Mouse (Mus musculus) right cerebral cortex, postnatal 4 days (tissue): ENCODE data around the gene Zfp609.
A peak's percentile ranks its signal among the peaks of the same experiment; 100 is the strongest.

ENCODE experiments used
- DNase-seq: peaks from one replicate; pipeline ENCODE4 v3.0.0-alpha.2; 2022

Gene Zfp609

DNA sequence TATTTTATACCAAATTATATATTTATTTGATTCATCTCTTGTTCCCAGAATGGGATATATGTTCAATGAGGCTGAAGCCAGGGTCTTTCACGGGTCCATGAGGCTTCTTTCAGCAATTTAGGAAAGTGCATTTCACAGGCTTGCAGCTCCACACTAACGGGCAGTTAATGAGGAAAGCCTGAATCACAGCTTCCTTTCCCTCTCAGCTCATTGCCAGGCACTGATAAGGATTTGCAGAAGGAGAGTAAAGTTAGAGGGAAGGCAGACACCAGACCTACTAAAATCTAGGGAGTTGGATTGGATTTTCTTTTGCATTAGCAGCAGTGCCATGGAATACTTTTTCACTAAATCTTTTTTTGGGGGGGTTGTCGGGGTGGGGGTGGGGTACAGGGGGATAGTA lies 69.5 kb downstream of the Zfp609 start:
- no peak for DNase-seq

- DNase-seq = no peak
These were observed 71.5 kb downstream of the Zfp609 start for GRCm38 (mm10) chr9:65755673-65756375.

DNA sequence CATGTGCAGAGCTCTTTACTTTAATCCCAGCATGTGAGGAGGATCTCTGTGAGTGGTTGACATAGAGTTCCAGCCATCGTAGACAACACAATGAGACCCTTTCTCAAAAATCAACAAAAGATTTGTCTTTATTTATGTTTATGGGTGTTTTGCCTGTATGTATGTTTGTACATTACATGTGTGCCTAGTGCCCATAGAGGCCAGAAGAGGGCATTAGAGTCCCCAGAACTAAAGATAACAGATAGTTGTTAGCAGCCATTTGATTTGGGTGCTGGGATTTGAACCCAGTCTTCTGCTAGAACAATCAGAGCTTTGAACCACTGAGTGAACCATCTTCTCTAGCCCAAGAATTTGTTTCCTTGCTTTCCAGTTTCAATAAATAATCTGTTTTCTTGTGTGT lies 72.2 kb downstream of the Zfp609 start:
- no peak for DNase-seq

- no peak for DNase-seq
These were observed 74.7 kb downstream of the Zfp609 start for GRCm38 (mm10) chr9:65752632-65753031.

- DNase-seq = no peak
These were observed 75.5 kb downstream of the Zfp609 start for GRCm38 (mm10) chr9:65751906-65752305.

GRCm38 (mm10) chr9:65748102-65748501 lies 79.3 kb downstream of the Zfp609 start:
- DNase-seq = no peak

GRCm38 (mm10) chr9:65746479-65746878 lies 80.9 kb downstream of the Zfp609 start:
- DNase-seq = no peak

- no peak for DNase-seq
These were observed 81.9 kb downstream of the Zfp609 start for GRCm38 (mm10) chr9:65745456-65745855.

- peak; percentile 39 for DNase-seq
These were observed 82.9 kb downstream of the Zfp609 start for GRCm38 (mm10) chr9:65744171-65745082.

DNA sequence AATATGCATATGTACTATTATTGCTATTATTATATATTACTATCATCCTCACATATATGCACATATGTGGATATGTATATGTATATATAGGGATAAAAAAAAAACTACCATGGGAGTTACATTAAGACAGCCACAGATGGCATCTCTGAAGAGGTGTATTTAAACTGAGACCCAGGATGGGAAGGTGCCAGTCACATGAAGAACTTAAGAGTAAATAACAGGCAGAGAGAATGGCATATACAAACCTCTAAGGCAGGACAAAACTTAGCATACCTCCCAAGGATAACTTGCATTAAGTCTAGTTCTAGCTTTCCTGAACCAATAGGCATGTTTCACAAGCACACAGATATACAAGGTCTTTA lies 83.6 kb downstream of the Zfp609 start:
- DNase-seq = no peak

DNA sequence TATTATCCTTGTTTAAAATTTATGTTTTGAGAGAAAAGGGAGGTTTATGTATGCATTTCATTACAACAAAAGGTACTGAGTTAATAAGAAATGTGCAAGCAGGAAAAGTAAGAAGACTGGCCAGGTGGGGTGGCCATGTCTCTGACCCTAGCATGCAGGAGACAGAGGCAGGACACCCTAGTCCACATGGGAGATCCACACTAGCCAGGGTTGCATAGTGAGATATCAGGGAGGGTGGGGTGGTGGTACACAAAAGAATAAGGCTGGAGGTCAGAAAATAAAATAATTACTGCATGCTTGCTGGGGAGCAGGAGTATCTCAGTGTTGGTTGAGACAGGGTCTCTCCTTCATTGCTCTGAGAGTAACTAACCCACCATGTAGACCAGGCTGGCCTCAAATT lies 84.0 kb downstream of the Zfp609 start:
- no peak for DNase-seq

- no peak for DNase-seq
These were observed 84.6 kb downstream of the Zfp609 start for GRCm38 (mm10) chr9:65742777-65743176.

GRCm38 (mm10) chr9:65741066-65741852 lies 86.1 kb downstream of the Zfp609 start:
- no peak for DNase-seq

- no peak for DNase-seq
These were observed 92.4 kb downstream of the Zfp609 start for GRCm38 (mm10) chr9:65734931-65735330.

DNA sequence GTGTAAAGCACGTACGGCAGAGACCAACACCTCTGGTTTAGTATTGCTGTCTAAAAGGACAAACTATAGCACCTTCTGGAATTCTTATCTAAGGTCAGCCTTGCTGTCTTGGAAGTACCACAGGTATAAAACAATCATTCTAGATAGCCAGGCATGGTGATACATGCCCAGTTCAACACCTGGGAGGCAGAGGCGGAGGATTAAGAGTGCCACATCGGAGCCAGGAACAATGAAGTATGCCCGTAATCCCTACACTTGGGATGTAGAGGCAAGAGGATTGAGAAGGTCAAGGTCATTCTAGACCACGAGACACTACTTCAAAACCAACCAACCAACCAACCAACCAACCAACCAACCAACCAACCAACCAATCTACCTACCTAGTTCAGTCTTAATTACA lies 98.8 kb downstream of the Zfp609 start:
- no peak for DNase-seq

- no peak for DNase-seq
These were observed 99.9 kb downstream of the Zfp609 start for GRCm38 (mm10) chr9:65727491-65727890.

DNA sequence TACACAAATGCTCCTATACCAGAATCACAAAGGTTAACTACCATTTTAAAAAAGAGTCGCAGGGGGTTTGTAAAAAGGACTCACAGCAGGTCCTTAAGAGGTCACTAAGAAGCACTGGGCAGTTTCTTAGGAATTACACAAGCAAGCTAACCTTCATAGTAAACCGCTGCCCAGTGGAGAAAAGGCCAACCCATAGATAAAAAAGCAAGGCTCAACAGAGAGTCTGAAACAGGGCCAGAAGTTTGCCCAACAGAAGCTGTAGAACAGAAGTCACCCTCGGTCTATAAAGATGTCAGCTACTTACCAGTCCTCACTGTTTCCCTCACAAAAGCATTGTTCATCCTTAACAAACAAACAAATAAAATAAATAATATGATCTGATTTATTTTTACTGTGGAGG lies 100.9 kb downstream of the Zfp609 start:
- DNase-seq = no peak

DNA sequence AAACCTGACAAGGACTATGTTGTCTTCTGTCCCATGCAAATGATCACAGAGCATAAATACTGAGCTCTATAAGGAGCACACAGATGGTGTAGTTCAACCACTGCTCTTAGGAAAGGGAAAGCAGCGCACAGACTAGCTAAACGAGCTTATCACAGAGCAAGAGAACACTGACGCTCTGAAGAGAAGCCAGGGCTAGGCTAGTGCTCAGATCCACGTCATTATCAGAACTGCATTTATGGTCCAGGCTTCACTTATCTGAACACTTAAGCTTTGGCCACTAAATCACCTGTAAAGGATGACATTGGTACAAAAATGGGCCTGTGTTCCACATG lies 102.1 kb downstream of the Zfp609 start:
- no peak for DNase-seq

- DNase-seq = peak; percentile 24
These were observed 102.7 kb downstream of the Zfp609 start for GRCm38 (mm10) chr9:65724471-65725290.

- no peak for DNase-seq
These were observed 106.2 kb downstream of the Zfp609 start for GRCm38 (mm10) chr9:65721161-65721566.

DNA sequence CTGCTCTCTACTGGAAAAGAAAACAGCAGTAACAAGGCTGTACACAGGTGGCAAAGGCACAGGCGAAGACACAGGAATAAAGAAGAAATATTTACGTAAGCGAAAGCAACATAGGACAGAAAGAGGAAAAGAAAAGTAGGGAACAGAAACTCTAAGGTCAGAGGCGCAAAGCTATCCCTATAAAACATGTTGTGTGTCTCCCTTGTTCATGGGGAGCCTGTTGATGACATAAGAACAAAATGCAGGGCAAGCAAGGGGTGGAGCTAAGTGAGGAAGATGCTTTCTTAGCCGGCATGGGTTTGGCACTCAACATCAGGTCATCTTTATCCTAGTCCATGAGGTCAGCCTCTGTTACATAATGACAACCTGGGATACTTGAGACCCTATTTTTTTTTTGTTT lies 109.2 kb downstream of the Zfp609 start:
- no peak for DNase-seq

DNA sequence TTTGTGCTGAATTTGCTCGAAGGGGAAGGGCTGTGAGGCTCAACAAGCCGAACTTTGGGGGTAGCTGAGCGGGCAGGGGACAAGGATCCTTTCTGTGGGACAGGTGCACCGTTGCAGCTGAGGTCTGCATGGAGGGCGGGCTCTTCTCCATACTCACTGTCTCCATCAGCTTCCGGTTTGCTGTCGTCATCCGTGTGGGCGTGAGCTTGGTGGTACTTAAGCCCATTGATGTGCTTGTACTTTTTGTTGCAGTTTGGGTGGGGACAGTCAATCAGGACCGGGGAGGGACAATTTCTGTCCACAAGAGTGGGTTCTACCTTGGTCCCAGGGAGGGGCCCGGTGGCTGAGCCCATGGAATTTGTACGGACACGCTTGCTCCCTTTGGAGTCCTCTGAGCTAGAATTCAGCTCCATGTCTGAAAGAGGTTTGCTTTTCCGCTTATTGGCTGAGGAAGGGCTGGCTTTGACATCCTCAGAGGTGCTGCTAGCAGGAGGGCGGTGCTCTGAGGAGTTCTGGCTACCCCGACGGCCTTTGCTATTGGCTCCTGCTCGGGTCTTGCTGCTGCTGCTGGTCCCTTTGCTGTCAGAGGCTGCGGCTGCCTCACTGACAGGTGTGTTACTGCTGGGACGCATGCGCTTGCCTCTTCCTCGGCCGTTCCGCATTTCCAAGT lies 123.3 kb downstream of the Zfp609 start:
- DNase-seq = no peak
